In genomic region chr14:100282651-100283050, GRCm38 (mm10) we compare ENCODE assay signal across 9 mouse cellular contexts. TPM values are rescaled to one million over a fixed set of nuclear protein-coding genes. Genes with fewer than 3 reads are reported as not detected.
DNase-seq lines count a peak whose midpoint lies in the region; ATAC-seq and TF ChIP-seq lines count a peak whose summit lies in the region.
"Had no signal": no experiment of that assay in that cellular context is flagged by ENCODE, and none has a peak within 500 bp of the region (broad histone marks: within the 10 kb centered on the region; RNA-seq: fewer than 3 reads in every experiment).

No protein-coding gene starts in this region.

- peaks cover 3 to 17% of the 10 kb centered on the region in 2 experiments; a peak in 3 of 4 replicates for H3K4me1 ChIP-seq in heart, embryonic 14.5 days (ENCODE audit: control insufficient read depth in 2 of 2, insufficient read depth in 2 of 2, low read length in 2 of 2)
- H3K4me1 ChIP-seq in cortical plate, adult 2 months (ENCODE audit: control insufficient read depth, insufficient read depth, low read length): peaks cover 7% of the 10 kb centered on the region; the same call in 1 of the 2 replicates
- no peaks in the 10 kb centered on the region for H3K4me1 ChIP-seq in hindbrain, postnatal 0 days (ENCODE audit: insufficient read depth, low read length)
- peaks cover 16% of the 10 kb centered on the region for H3K4me1 ChIP-seq in midbrain, embryonic 16.5 days (ENCODE audit: control insufficient read depth, insufficient read depth, low read length)

- no peaks in the 10 kb centered on the region for H3K27me3 ChIP-seq in heart, embryonic 14.5 days (ENCODE audit: control insufficient read depth, insufficient read depth, low read length)
- no peaks in the 10 kb centered on the region for H3K27me3 ChIP-seq in hindbrain, postnatal 0 days (ENCODE audit: insufficient read depth, low read length)
- no peaks in the 10 kb centered on the region for H3K27me3 ChIP-seq in midbrain, embryonic 16.5 days (ENCODE audit: control insufficient read depth, insufficient read depth, low read depth, low read length)

- no peaks in the 10 kb centered on the region for H3K36me3 ChIP-seq in heart, embryonic 14.5 days (ENCODE audit: control insufficient read depth, insufficient read depth, low read length)
- no peaks in the 10 kb centered on the region for H3K36me3 ChIP-seq in hindbrain, postnatal 0 days (ENCODE audit: insufficient read depth, low read length)
- no peaks in the 10 kb centered on the region for H3K36me3 ChIP-seq in midbrain, embryonic 16.5 days (ENCODE audit: control insufficient read depth, insufficient read depth, low read length)
- H3K36me3 ChIP-seq: G1E had no signal

- no peak overlapping the region for H3K27ac ChIP-seq in heart, embryonic 14.5 days (replicated peaks in 1 of 2; ENCODE audit: control insufficient read depth in 1 of 2, insufficient read depth in 1 of 2, low read depth in 2 of 2, low read length in 2 of 2)
- peak overlapping the region; percentile 53; the same call in 1 of the 2 replicates for H3K27ac ChIP-seq in cortical plate, adult 2 months (ENCODE audit: insufficient read depth, low read length)
- H3K27ac ChIP-seq in hindbrain, postnatal 0 days: peak overlapping the region; percentile 96
- H3K27ac ChIP-seq in midbrain, embryonic 16.5 days (ENCODE audit: low read length): peak overlapping the region; percentile 64

- no peak for ATAC-seq in heart, embryonic 14.5 days (ENCODE audit: insufficient number of reproducible peaks, insufficient read depth, low FRiP score, low read depth)
- ATAC-seq in hindbrain, postnatal 0 days: no peak
- no peak for ATAC-seq in midbrain, embryonic 16.5 days

- 0 out of 2 replicates have a peak, but pooled peaks cover 3% of the 10 kb centered on the region for H3K9me3 ChIP-seq in heart, embryonic 14.5 days (ENCODE audit: control insufficient read depth, low read length)
- no peaks in the 10 kb centered on the region for H3K9me3 ChIP-seq in hindbrain, postnatal 0 days (ENCODE audit: low read length)
- H3K9me3 ChIP-seq in midbrain, embryonic 16.5 days (replicated peaks; ENCODE audit: control insufficient read depth, low read length, poor library complexity, severe bottlenecking): no peaks in the 10 kb centered on the region; the same call in 1 of the 2 replicates

- TF ChIP-seq CTCF in cortical plate, adult 2 months (IDR thresholded peaks at IDR 0.05; ENCODE audit: extremely low read depth, insufficient read depth, low read length): no peak
- no peak for TF ChIP-seq CTCF in hindbrain, postnatal 0 days (IDR thresholded peaks at IDR 0.05; ENCODE audit: low read depth)

- no peak for DNase-seq in heart, adult 8-10 months (ENCODE audit: low spot score)
- peak; percentile 28 for DNase-seq in hindbrain, postnatal 0 days (ENCODE audit: low spot score)
- DNase-seq in layer of hippocampus, adult 9-11 months: no peak
- DNase-seq in gastrocnemius, postnatal 36 days: no peak
- no peak for DNase-seq in thymus, postnatal 0 days (ENCODE audit: low spot score)

- H3K9ac ChIP-seq in heart, embryonic 14.5 days (ENCODE audit: low read length): no peak overlapping the region
- peak overlapping the region; percentile 41 for H3K9ac ChIP-seq in hindbrain, postnatal 0 days (replicated peaks; ENCODE audit: low read length)
- H3K9ac ChIP-seq in midbrain, embryonic 16.5 days (ENCODE audit: low read depth, low read length): peak overlapping the region; percentile 57

- peak overlapping the region in 1 of 2 experiments; percentile 66; a peak in 2 of 4 replicates for H3K4me3 ChIP-seq in heart, embryonic 14.5 days (ENCODE audit: control insufficient read depth in 1 of 2, insufficient read depth in 1 of 2, low read depth in 1 of 2, low read length in 2 of 2)
- H3K4me3 ChIP-seq in cortical plate, adult 2 months (ENCODE audit: insufficient read depth, low read length): peak overlapping the region; percentile 21
- H3K4me3 ChIP-seq in hindbrain, postnatal 0 days (ENCODE audit: low read length): peak overlapping the region; percentile 60
- peak overlapping the region; percentile 72 for H3K4me3 ChIP-seq in midbrain, embryonic 16.5 days (ENCODE audit: low read depth, low read length)

- TF ChIP-seq POLR2A in cortical plate, adult 2 months (IDR thresholded peaks at IDR 0.05; ENCODE audit: extremely low read depth, insufficient read depth, low read length): no peak

- intact Hi-C loops in gastrocnemius, postnatal 36 days (cut with DNase I): no loop called here

- WGBS in heart, embryonic 14.5 days: 12% methylated on average over 7 of the region's 7 CpGs
- 6% methylated on average over 7 of the region's 7 CpGs for WGBS in hindbrain, postnatal 0 days
- 3% methylated on average over 7 of the region's 7 CpGs for WGBS in midbrain, embryonic 16.5 days

- H3K4me2 ChIP-seq in heart, embryonic 14.5 days (ENCODE audit: low read length): peak overlapping the region; percentile 96
- H3K4me2 ChIP-seq in hindbrain, postnatal 0 days (ENCODE audit: low read depth, low read length): peak overlapping the region; percentile 99
- H3K4me2 ChIP-seq in midbrain, embryonic 16.5 days (ENCODE audit: low read length): peak overlapping the region; percentile 78

RNA-seq across cellular contexts. Expression of gene Klf12, which starts 1.8 kb away (rescaled TPM):
- 4.5 and 5.7 TPM in 2 replicates for polyA plus RNA-seq in heart, embryonic 14.5 days (2014; fragmentation: Nextera tagmentation; extraction: Ambion mirVana)
- 10 to 100 TPM; 18.2 to 20.2 (median 18.5) TPM for total RNA-seq in heart, adult 8-10 months (2022)
- polyA plus RNA-seq in cortical plate, adult 2 months (2012; rRNA removed): 19.5 and 22.4 TPM in 2 replicates
- total RNA-seq in hindbrain, postnatal 0 days (2014; rRNA removed): 43.2 TPM in 2 replicates
- polyA plus RNA-seq in hindbrain, postnatal 0 days (2015; fragmentation: Nextera tagmentation; extraction: Ambion mirVana): 19.5 and 21.1 TPM in 2 replicates
- polyA plus RNA-seq in midbrain, embryonic 16.5 days (2015; fragmentation: Nextera tagmentation; extraction: Ambion mirVana): 51.3 and 60.2 TPM in 2 replicates
- total RNA-seq in gastrocnemius, postnatal 36 days (2021): 10 to 100 TPM in 1 of 2 experiments, 1 to 10 TPM in 1; 10.0 to 12.8 TPM
- polyA plus RNA-seq in thymus, postnatal 0 days (2015; fragmentation: Nextera tagmentation; extraction: Ambion mirVana): 5.4 and 8.8 TPM in 2 replicates
- polyA plus RNA-seq: G1E had no signal

Comparison
In these comparisons a context has a peak if more than half of its experiments do, and no peak if none do; other contexts are left out.
1. H3K27ac ChIP-seq: peak in cortical plate, adult 2 months (single experiment), hindbrain, postnatal 0 days (single experiment) and midbrain, embryonic 16.5 days (single experiment); none in heart, embryonic 14.5 days (0 of 2).
2. Peak in every context shown above with its lines, with median percentiles within 50 percentile points of each other: H3K4me2 ChIP-seq.